Mouse (Mus musculus) heart, embryonic 12.5 days (tissue): ENCODE results near the gene Insr. TPM values are rescaled to one million over a fixed set of nuclear protein-coding genes. Genes with fewer than 3 reads are reported as not detected.

ENCODE experiments used
- ATAC-seq: fragments of 200-750 bp; cut with Nextera tagmentation; 2 replicates; pipeline ENCODE4 v1.8.0; 2017; ENCODE audit warnings: moderate TSS enrichment, moderate library complexity; ENCODE audit not compliant: insufficient number of reproducible peaks, low FRiP score
- H3K27ac ChIP-seq: fragments of 300-500 bp; sonication (generic); 2 replicates; pipeline ENCODE4 v1.5.1; 2016; ENCODE audit warnings: mild to moderate bottlenecking, moderate library complexity; ENCODE audit not compliant: poor library complexity, severe bottlenecking
- H3K27me3 ChIP-seq: fragments of 300-500 bp; sonication (generic); replicated peaks from 2 replicates; pipeline ENCODE4 v1.6.1; 2016; ENCODE audit warnings: mild to moderate bottlenecking, moderate library complexity
- H3K36me3 ChIP-seq: fragments of 300-500 bp; sonication (generic); 2 replicates; pipeline ENCODE4 v1.6.1; 2016; ENCODE audit warnings: mild to moderate bottlenecking, moderate library complexity
- H3K4me1 ChIP-seq: fragments of 300-500 bp; sonication (generic); replicated peaks from 2 replicates; pipeline ENCODE4 v1.6.1; 2016; ENCODE audit warnings: mild to moderate bottlenecking
- H3K4me2 ChIP-seq: fragments of 300-500 bp; sonication (generic); 2 replicates; pipeline ENCODE4 v1.6.1; 2016; ENCODE audit warnings: mild to moderate bottlenecking, moderate library complexity
- H3K4me3 ChIP-seq: fragments of 300-500 bp; sonication (generic); 2 replicates; pipeline ENCODE4 v1.5.1; 2016; ENCODE audit warnings: mild to moderate bottlenecking
- H3K9ac ChIP-seq: fragments of 300-500 bp; sonication (generic); 2 replicates; pipeline ENCODE4 v1.6.1; 2016; ENCODE audit warnings: mild to moderate bottlenecking, moderate library complexity
- H3K9me3 ChIP-seq: fragments of 300-500 bp; sonication (generic); replicated peaks from 2 replicates; pipeline ENCODE4 v1.6.1; 2016; ENCODE audit warnings: mild to moderate bottlenecking, moderate library complexity
- WGBS: fragments of 180-500 bp; shearing (Covaris S2); methylation state at CpG from one replicate; pipeline ENCODE4 v1.1.7; 2016; 5-methylcytosine and 5-hydroxymethylcytosine counted together
- polyA plus RNA-seq: library from polyadenylated mRNA; unstranded; fragments of >200 nt; fragmentation: Nextera tagmentation; extraction: Ambion mirVana; gene quantifications from 2 replicates; pipeline ENCODE4 v1.2.1, GENCODE M21; 2016

The Insr gene
- polyA plus RNA-seq, 1 experiment from 2014 or later: 48.8 TPM

GRCm38 (mm10) chr8:3232601-3233000 lies 46.8 kb downstream of the Insr start:
- H3K36me3 ChIP-seq: no peaks in the 10 kb centered on the region
- ATAC-seq: no peak
- no peaks in the 10 kb centered on the region for H3K9me3 ChIP-seq
- H3K4me3 ChIP-seq: no peak overlapping the region
- no peak overlapping the region for H3K9ac ChIP-seq
- H3K27me3 ChIP-seq: no peaks in the 10 kb centered on the region
- peaks cover 48% of the 10 kb centered on the region for H3K4me1 ChIP-seq
- 85% methylated on average over 2 of the region's 2 CpGs for WGBS
- no peak overlapping the region for H3K4me2 ChIP-seq
- no peak overlapping the region for H3K27ac ChIP-seq

- H3K27ac ChIP-seq: peak overlapping the region; percentile 83
- H3K9ac ChIP-seq: no peak overlapping the region
- peak; percentile 59 for ATAC-seq
- 25% methylated on average over 10 of the region's 10 CpGs for WGBS
- no peak overlapping the region for H3K4me3 ChIP-seq
- peak overlapping the region; percentile 49 for H3K4me2 ChIP-seq
- no peaks in the 10 kb centered on the region for H3K27me3 ChIP-seq
- H3K9me3 ChIP-seq: no peaks in the 10 kb centered on the region
- no peaks in the 10 kb centered on the region for H3K36me3 ChIP-seq
- peaks cover 34% of the 10 kb centered on the region for H3K4me1 ChIP-seq
Measured at GRCm38 (mm10) chr8:3230118-3231060, 49.0 kb downstream of the Insr start.

DNA sequence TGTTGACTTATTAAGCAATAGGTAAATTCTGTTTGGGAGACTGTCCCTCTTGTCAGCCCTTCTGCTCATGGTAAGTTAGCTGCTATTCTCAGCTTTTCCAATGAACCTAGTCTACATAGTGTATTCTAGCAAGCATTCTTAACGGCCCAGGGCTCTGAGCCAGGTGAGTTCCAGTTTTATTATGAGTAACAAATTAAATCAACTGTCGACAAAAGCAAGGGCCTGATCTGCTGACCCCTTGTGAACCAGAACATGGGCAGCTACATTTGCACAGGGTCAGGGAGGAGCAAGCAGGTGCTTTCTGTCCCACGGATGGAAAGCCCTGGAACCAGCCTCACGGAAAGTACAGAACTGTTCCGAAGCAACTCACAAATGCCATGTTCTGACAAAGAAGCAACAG lies 52.0 kb downstream of the Insr start:
- no peak overlapping the region for H3K27ac ChIP-seq

DNA sequence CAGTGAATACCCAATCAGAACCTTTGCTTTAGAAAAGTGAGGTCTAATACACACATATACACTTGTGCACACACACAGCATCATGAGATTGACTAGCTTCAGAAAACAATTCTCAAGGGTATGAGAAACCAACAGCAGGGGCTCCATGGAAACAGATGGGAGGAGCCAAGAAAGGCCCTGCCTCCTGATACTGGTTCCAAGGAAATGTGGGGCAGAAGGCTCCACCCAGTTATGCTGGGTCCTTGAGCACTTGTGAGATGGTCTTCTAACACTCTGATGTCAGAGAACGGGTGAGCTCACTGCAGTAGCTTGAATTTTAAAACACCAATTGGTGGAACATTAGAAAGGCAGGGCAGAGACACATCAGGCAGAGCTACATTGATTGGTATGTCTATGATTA lies 53.7 kb downstream of the Insr start:
- no peak overlapping the region for H3K27ac ChIP-seq
- 80% methylated on average over 1 of the region's 1 CpGs for WGBS
- no peak for ATAC-seq

More for the DNA sequence above, 52.0 kb downstream of the Insr start:
- H3K36me3 ChIP-seq: no peaks in the 10 kb centered on the region
- peaks cover 43% of the 10 kb centered on the region for H3K4me1 ChIP-seq
- H3K27me3 ChIP-seq: no peaks in the 10 kb centered on the region
- 80% methylated on average over 5 of the region's 5 CpGs for WGBS
- H3K9me3 ChIP-seq: no peaks in the 10 kb centered on the region
- H3K4me2 ChIP-seq: no peak overlapping the region
- H3K4me3 ChIP-seq: no peak overlapping the region
- no peak overlapping the region for H3K9ac ChIP-seq
- no peak for ATAC-seq

DNA sequence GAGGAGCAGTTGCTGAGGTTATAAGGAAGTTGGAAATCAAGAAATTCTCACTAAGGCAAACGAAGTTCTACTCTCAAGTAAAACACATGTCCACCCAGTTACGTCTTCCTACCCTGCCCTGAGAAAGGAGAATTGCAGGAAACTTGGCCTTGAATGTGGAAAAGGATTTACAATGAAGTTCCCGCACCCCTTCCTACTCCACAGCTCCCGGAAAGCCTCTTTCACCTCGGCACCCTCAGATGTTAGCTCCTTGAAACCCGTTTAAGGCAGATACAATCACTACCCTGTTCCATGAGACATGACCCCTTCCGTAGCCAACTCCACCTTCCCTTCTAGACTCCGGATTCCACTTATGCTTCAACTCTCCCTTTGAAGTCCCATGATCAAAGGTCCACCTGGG lies 54.2 kb downstream of the Insr start:
- Histone ChIP-seq H3K4me1 (peaks cover 42% of the 10 kb centered on the region), H3K4me2 (no peak overlapping the region), H3K27ac (no peak overlapping the region), H3K9ac (no peak overlapping the region), H3K9me3 (no peaks in the 10 kb centered on the region), H3K36me3 (no peaks in the 10 kb centered on the region), H3K27me3 (no peaks in the 10 kb centered on the region), H3K4me3 (no peak overlapping the region)
- 80% methylated on average over 8 of the region's 8 CpGs for WGBS
- ATAC-seq: no peak

More for the DNA sequence above, 53.7 kb downstream of the Insr start:
- peaks cover 44% of the 10 kb centered on the region for H3K4me1 ChIP-seq
- H3K4me2 ChIP-seq: no peak overlapping the region
- H3K36me3 ChIP-seq: no peaks in the 10 kb centered on the region
- H3K9me3 ChIP-seq: no peaks in the 10 kb centered on the region
- no peak overlapping the region for H3K4me3 ChIP-seq
- H3K27me3 ChIP-seq: no peaks in the 10 kb centered on the region
- no peak overlapping the region for H3K9ac ChIP-seq

- Histone ChIP-seq H3K27me3 (no peaks in the 10 kb centered on the region), H3K4me2 (no peak overlapping the region; the same call in 1 of the 2 replicates), H3K9ac (no peak overlapping the region), H3K27ac (no peak overlapping the region), H3K4me1 (peaks cover 33% of the 10 kb centered on the region), H3K4me3 (no peak overlapping the region), H3K36me3 (no peaks in the 10 kb centered on the region), H3K9me3 (no peaks in the 10 kb centered on the region)
- ATAC-seq: no peak
Measured at GRCm38 (mm10) chr8:3222636-3222965, 56.8 kb downstream of the Insr start.

- H3K4me3 ChIP-seq: peak overlapping the region; percentile 57
- ATAC-seq: no peak
- peak overlapping the region; percentile 91 for H3K27ac ChIP-seq
- H3K27me3 ChIP-seq: no peaks in the 10 kb centered on the region
- peak overlapping the region; percentile 80 for H3K4me2 ChIP-seq
- no peaks in the 10 kb centered on the region for H3K9me3 ChIP-seq
- 61% methylated on average over 6 of the region's 6 CpGs for WGBS
- peaks cover 31% of the 10 kb centered on the region for H3K4me1 ChIP-seq
- no peaks in the 10 kb centered on the region for H3K36me3 ChIP-seq
- H3K9ac ChIP-seq: peak overlapping the region; percentile 71
Measured at GRCm38 (mm10) chr8:3221960-3222635, 57.3 kb downstream of the Insr start.

GRCm38 (mm10) chr8:3221047-3221959 lies 58.1 kb downstream of the Insr start:
- H3K9ac ChIP-seq: peak overlapping the region; percentile 71
- H3K27ac ChIP-seq: peak overlapping the region; percentile 91
- no peaks in the 10 kb centered on the region for H3K9me3 ChIP-seq
- H3K36me3 ChIP-seq: no peaks in the 10 kb centered on the region
- 2% methylated on average over 43 of the region's 43 CpGs for WGBS
- peaks cover 39% of the 10 kb centered on the region for H3K4me1 ChIP-seq
- peak overlapping the region; percentile 57 for H3K4me3 ChIP-seq
- peak; percentile 99 for ATAC-seq
- H3K27me3 ChIP-seq: no peaks in the 10 kb centered on the region
- H3K4me2 ChIP-seq: peak overlapping the region; percentile 80

- no peaks in the 10 kb centered on the region for H3K9me3 ChIP-seq
- peak overlapping the region; percentile 91 for H3K27ac ChIP-seq
- H3K9ac ChIP-seq: peak overlapping the region; percentile 59
- H3K4me2 ChIP-seq: peak overlapping the region; percentile 80
- WGBS: 3% methylated on average over 9 of the region's 9 CpGs
- H3K4me3 ChIP-seq: peak overlapping the region; percentile 57
- no peaks in the 10 kb centered on the region for H3K36me3 ChIP-seq
- peak; percentile 47 for ATAC-seq
- peaks cover 41% of the 10 kb centered on the region for H3K4me1 ChIP-seq
- H3K27me3 ChIP-seq: no peaks in the 10 kb centered on the region
Measured at GRCm38 (mm10) chr8:3220502-3220901, 58.9 kb downstream of the Insr start.

- H3K36me3 ChIP-seq: no peaks in the 10 kb centered on the region
- ATAC-seq: no peak
- H3K27ac ChIP-seq: no peak overlapping the region
- no peaks in the 10 kb centered on the region for H3K9me3 ChIP-seq
- H3K4me3 ChIP-seq: no peak overlapping the region
- no peak overlapping the region for H3K9ac ChIP-seq
- 89% methylated on average over 12 of the region's 12 CpGs for WGBS
- peaks cover 46% of the 10 kb centered on the region for H3K4me1 ChIP-seq
- H3K4me2 ChIP-seq: no peak overlapping the region
- no peaks in the 10 kb centered on the region for H3K27me3 ChIP-seq
Measured at GRCm38 (mm10) chr8:3219921-3220411, 59.5 kb downstream of the Insr start.
